Mouse (Mus musculus) ES-E14 (cell line): ENCODE results near the gene Ddx11. TPM values are rescaled to one million over a fixed set of nuclear protein-coding genes. Genes with fewer than 3 reads are reported as not detected.

Experiments used
- DNase-seq: peaks from one replicate; pipeline ENCODE4 v3.0.0-alpha.2; 2013; ENCODE audit warnings: low read depth, low spot score
- H3K27ac ChIP-seq: 2 replicates; pipeline ENCODE4 v1.5.1; 2012; ENCODE audit warnings: low read depth, mild to moderate bottlenecking, low read length, moderate library complexity, mixed read lengths; ENCODE audit not compliant: poor library complexity, insufficient read depth, severe bottlenecking
- H3K36me3 ChIP-seq: 2 replicates; pipeline ENCODE4 v1.6.1; 2012; ENCODE audit warnings: mild to moderate bottlenecking, low read length, moderate library complexity, mixed read lengths; ENCODE audit not compliant: control insufficient read depth, poor library complexity, insufficient read depth, severe bottlenecking
- H3K4me1 ChIP-seq, 2 experiments: fragments of 150-350 bp in 1 of 2; sonication (generic) in 1 of 2; 2 replicates each; pipeline ENCODE4 v1.6.1; 2012; ENCODE audit warnings: low read length in 2 of 2, mild to moderate bottlenecking in 1 of 2, mixed read lengths in 1 of 2; ENCODE audit not compliant: control insufficient read depth in 2 of 2, insufficient read depth in 2 of 2, poor library complexity in 1 of 2
- H3K4me3 ChIP-seq, 2 experiments: fragments of 150-350 bp in 1 of 2; sonication (generic) in 1 of 2; 2 replicates each; pipeline ENCODE4 v1.5.1; 2012; ENCODE audit warnings: low read length in 2 of 2, low read depth in 1 of 2, mild to moderate bottlenecking in 1 of 2, mixed read lengths in 1 of 2; ENCODE audit not compliant: insufficient read depth in 1 of 2, poor library complexity in 1 of 2, severe bottlenecking in 1 of 2
- H3K9ac ChIP-seq: 2 replicates; pipeline ENCODE4 v1.6.1; 2012; ENCODE audit warnings: low read depth, mild to moderate bottlenecking, low read length, mixed read lengths; ENCODE audit not compliant: poor library complexity, insufficient read depth, severe bottlenecking
- H3K9me3 ChIP-seq: fragments of 150-350 bp; sonication (generic); 2 replicates; pipeline ENCODE4 v1.6.1; 2012; ENCODE audit warnings: low read depth, mild to moderate bottlenecking, low read length; ENCODE audit not compliant: control insufficient read depth, insufficient read depth
- CHD2 ChIP-seq: IDR thresholded peaks from 2 replicates; pipeline ENCODE4 v1.6.1; 2014; ENCODE audit warnings: mild to moderate bottlenecking, low read depth, low read length, inconsistent platforms
- HCFC1 ChIP-seq: IDR thresholded peaks from 2 replicates; pipeline ENCODE4 v1.6.1; 2012; ENCODE audit warnings: low read length, inconsistent platforms, borderline replicate concordance; ENCODE audit not compliant: insufficient read depth
- MAFK ChIP-seq: IDR thresholded peaks from 2 replicates; pipeline ENCODE4 v1.6.1; 2014; ENCODE audit warnings: mild to moderate bottlenecking, low read depth, low read length, inconsistent platforms; ENCODE audit not compliant: insufficient read depth
- ZC3H11A ChIP-seq: IDR thresholded peaks from 2 replicates; pipeline ENCODE4 v1.6.1; 2012; ENCODE audit warnings: low read depth, mild to moderate bottlenecking, inconsistent platforms, low read length, borderline replicate concordance
- ZNF384 ChIP-seq: IDR thresholded peaks from 2 replicates; pipeline ENCODE4 v1.6.1; 2012; ENCODE audit warnings: low read depth, low read length, inconsistent platforms
- in situ Hi-C, 2 experiments: fragments of 600-800 bp; cut with MboI; formaldehyde crosslinking; loops; one replicate each; pipeline ENCODE4 v1.15.1; 2025; ENCODE audit warnings: low sequenced_read_pairs in 2 of 2, inconsistent platforms in 1 of 2; ENCODE audit not compliant: unreplicated experiment in 2 of 2
- total RNA-seq: library from RNA; depleted of rRNA; stranded (reverse); fragments of 300-350 nt; gene quantifications from 2 replicates; pipeline ENCODE4 v1.2.3, GENCODE M21; 2012

Ddx11 gene
- total RNA-seq, 1 experiment: 56.1 TPM

GRCm38 (mm10) chr17:66120701-66121100 is 2.6 kb upstream of the Ddx11 start:
- Histone ChIP-seq H3K27ac (no peak overlapping the region), H3K9ac (no peak overlapping the region), H3K4me3 (no peak overlapping the region), H3K4me1 (0 out of 4 replicates have a peak, but pooled peaks cover 2% of the 10 kb centered on the region in 2 experiments), H3K9me3 (no peaks in the 10 kb centered on the region), H3K36me3 (peaks cover 30% of the 10 kb centered on the region)
- TF ChIP-seq ZC3H11A (no peak), CHD2 (no peak), ZNF384 (no peak), MAFK (no peak), HCFC1 (no peak)
- no peak for DNase-seq
- in situ Hi-C loops: no loop called here

- Histone ChIP-seq H3K9ac (peak overlapping the region; percentile 86), H3K4me1 (peaks cover 2 to 4% of the 10 kb centered on the region in 2 experiments; a peak in 1 of 4 replicates), H3K4me3 (peak overlapping the region; percentile 76 to 84), H3K27ac (peak overlapping the region; percentile 64; the same call in 1 of the 2 replicates), H3K36me3 (peaks cover 12% of the 10 kb centered on the region; the same call in 1 of the 2 replicates), H3K9me3 (no peaks in the 10 kb centered on the region)
- DNase-seq: no peak
- TF ChIP-seq ZNF384 (no peak), MAFK (no peak), CHD2 (no peak), ZC3H11A (no peak), HCFC1 (no peak)
- in situ Hi-C loops: no loop called here
These were observed 693 bp downstream of the Ddx11 start for GRCm38 (mm10) chr17:66123816-66124610.

GRCm38 (mm10) chr17:66125211-66125610 is 1.9 kb downstream of the Ddx11 start:
- H3K9ac ChIP-seq: no peak overlapping the region
- TF ChIP-seq ZC3H11A: no peak
- no peak for TF ChIP-seq HCFC1
- TF ChIP-seq ZNF384: no peak
- TF ChIP-seq MAFK: no peak
- TF ChIP-seq CHD2: no peak
- peak overlapping the region in 1 of 2 experiments; percentile 12; a peak in 1 of 4 replicates for H3K4me3 ChIP-seq
- peaks cover 8% of the 10 kb centered on the region for H3K36me3 ChIP-seq
- in situ Hi-C loops: no loop called here
- no peak for DNase-seq
- no peak overlapping the region for H3K27ac ChIP-seq
- peaks cover 2 to 4% of the 10 kb centered on the region in 2 experiments; a peak in 1 of 4 replicates for H3K4me1 ChIP-seq
- H3K9me3 ChIP-seq: no peaks in the 10 kb centered on the region

- DNase-seq: no peak
- in situ Hi-C loops: no loop called here
- H3K27ac ChIP-seq: no peak overlapping the region
- H3K4me1 ChIP-seq: peaks cover 0 to 3% of the 10 kb centered on the region in 2 experiments; a peak in 1 of 4 replicates
- H3K9me3 ChIP-seq: no peaks in the 10 kb centered on the region
- H3K36me3 ChIP-seq: peaks cover 40% of the 10 kb centered on the region
- H3K4me3 ChIP-seq: no peak overlapping the region
- no peak for TF ChIP-seq HCFC1
- no peak for TF ChIP-seq CHD2
- TF ChIP-seq MAFK: no peak
- no peak for TF ChIP-seq ZNF384
- TF ChIP-seq ZC3H11A: no peak
- no peak overlapping the region for H3K9ac ChIP-seq
These were observed 7.1 kb downstream of the Ddx11 start for GRCm38 (mm10) chr17:66130371-66130770.
